Mouse (Mus musculus) small intestine, adult 2 months (tissue): ENCODE measurements around the gene Lrch3. TPM values are rescaled to one million over a fixed set of nuclear protein-coding genes. Genes with fewer than 3 reads are reported as not detected.

Experiments
- H3K27ac ChIP-seq: fragments of 200-500 bp; 2 replicates; pipeline ENCODE4 v1.5.1; 2012; ENCODE audit warnings: low read depth, low read length, control low read depth, inconsistent platforms; ENCODE audit not compliant: insufficient read depth
- H3K27me3 ChIP-seq: fragments of 200-500 bp; 2 replicates; pipeline ENCODE4 v1.6.1; 2012; ENCODE audit warnings: mild to moderate bottlenecking, moderate library complexity, low read length, inconsistent platforms; ENCODE audit not compliant: control insufficient read depth, insufficient read depth
- H3K36me3 ChIP-seq: fragments of 200-500 bp; 2 replicates; pipeline ENCODE4 v1.6.1; 2012; ENCODE audit warnings: mild to moderate bottlenecking, low read length, control low read depth, inconsistent platforms; ENCODE audit not compliant: control insufficient read depth, insufficient read depth
- H3K4me1 ChIP-seq: fragments of 200-500 bp; 2 replicates; pipeline ENCODE4 v1.6.1; 2012; ENCODE audit warnings: low read length, inconsistent platforms, mixed read lengths; ENCODE audit not compliant: control insufficient read depth, insufficient read depth, insufficient read length
- H3K4me3 ChIP-seq: fragments of 200-500 bp; 2 replicates; pipeline ENCODE4 v1.5.1; 2012; ENCODE audit warnings: low read depth, mild to moderate bottlenecking, control low read depth, inconsistent platforms, low read length, moderate library complexity
- CTCF ChIP-seq: fragments of 200-500 bp; IDR thresholded peaks from 2 replicates; pipeline ENCODE4 v1.5.1; 2012; ENCODE audit warnings: low read depth, mild to moderate bottlenecking, control low read depth, inconsistent platforms, low read length, moderate library complexity, mixed read lengths; ENCODE audit not compliant: insufficient replicate concordance, insufficient read length; ENCODE audit errors: extremely low read depth
- POLR2A ChIP-seq: fragments of 200-500 bp; IDR thresholded peaks from 2 replicates; pipeline ENCODE4 v1.6.1; 2012; ENCODE audit warnings: low read depth, mild to moderate bottlenecking, control low read depth, inconsistent platforms, low read length, moderate library complexity
- WGBS: fragments of 180-500 bp; shearing (Covaris S2); methylation state at CpG from one replicate; pipeline ENCODE4 v1.1.7; 2018; 5-methylcytosine and 5-hydroxymethylcytosine counted together
- polyA plus RNA-seq: library from polyadenylated mRNA; depleted of rRNA; stranded (reverse); fragments of >200 nt; gene quantifications from 2 replicates; pipeline ENCODE4 v1.2.3, GENCODE M21; 2012

The Lrch3 gene
- polyA plus RNA-seq, 1 experiment = 12.7 TPM

- no peak overlapping the region for H3K4me3 ChIP-seq
- peak overlapping the region; percentile 64 for H3K27ac ChIP-seq
- no peaks in the 10 kb centered on the region for H3K27me3 ChIP-seq
- WGBS = 58% methylated on average over 3 of the region's 3 CpGs
- peaks cover 5% of the 10 kb centered on the region; the same call in 1 of the 2 replicates for H3K4me1 ChIP-seq
- TF ChIP-seq CTCF (no peak), POLR2A (no peak)
- H3K36me3 ChIP-seq = no peaks in the 10 kb centered on the region
Measured at GRCm38 (mm10) chr16:32875847-32876246, 38.1 kb upstream of the Lrch3 start.

GRCm38 (mm10) chr16:32876831-32877230, 37.1 kb upstream of the Lrch3 start:
- 17% methylated on average over 9 of the region's 9 CpGs for WGBS
- no peak for TF ChIP-seq POLR2A
- TF ChIP-seq CTCF = no peak
- H3K4me3 ChIP-seq = no peak overlapping the region

GRCm38 (mm10) chr16:32877343-32878156, 36.4 kb upstream of the Lrch3 start, which contains the start of the genes Fyttd1 and Rubcn:
Gene Fyttd1 (plus strand): TSS chr16:32877500.
Gene Rubcn (minus strand): TSS chr16:32877766.
- Histone ChIP-seq H3K27ac (peak within 1 kb of the TSS; percentile 66), H3K36me3 (no peaks in the 10 kb centered on the region), H3K27me3 (no peaks in the 10 kb centered on the region), H3K4me3 (peak within 1 kb of the TSS; percentile 71), H3K4me1 (peaks cover 7% of the 10 kb centered on the region; the same call in 1 of the 2 replicates)
- WGBS = under 1% methylated on average over 76 of the region's 83 CpGs
- peak; percentile 33; the same call in 1 of the 2 replicates for TF ChIP-seq CTCF
- TF ChIP-seq POLR2A = peak; percentile 82

More at GRCm38 (mm10) chr16:32876831-32877230, 37.1 kb upstream of the Lrch3 start:
- H3K36me3 ChIP-seq = no peaks in the 10 kb centered on the region
- H3K4me1 ChIP-seq = peaks cover 7% of the 10 kb centered on the region; the same call in 1 of the 2 replicates
- no peaks in the 10 kb centered on the region for H3K27me3 ChIP-seq
- H3K27ac ChIP-seq = no peak overlapping the region

- Histone ChIP-seq H3K36me3 (no peaks in the 10 kb centered on the region), H3K4me3 (peak overlapping the region; percentile 71), H3K27me3 (no peaks in the 10 kb centered on the region), H3K4me1 (peaks cover 7% of the 10 kb centered on the region; the same call in 1 of the 2 replicates), H3K27ac (no peak overlapping the region)
- WGBS = under 1% methylated on average over 34 of the region's 34 CpGs
- TF ChIP-seq POLR2A (no peak), CTCF (no peak)
Measured at GRCm38 (mm10) chr16:32878157-32878598, 35.7 kb upstream of the Lrch3 start.

- Histone ChIP-seq H3K4me3 (no peak overlapping the region), H3K4me1 (peaks cover 5% of the 10 kb centered on the region; the same call in 1 of the 2 replicates), H3K27me3 (no peaks in the 10 kb centered on the region), H3K36me3 (no peaks in the 10 kb centered on the region), H3K27ac (no peak overlapping the region)
- TF ChIP-seq POLR2A (no peak), CTCF (no peak)
- 72% methylated on average over 14 of the region's 14 CpGs for WGBS
Measured at GRCm38 (mm10) chr16:32878972-32879926, 34.7 kb upstream of the Lrch3 start.

- peaks cover 7% of the 10 kb centered on the region for H3K36me3 ChIP-seq
- 59% methylated on average over 7 of the region's 7 CpGs for WGBS
- H3K4me1 ChIP-seq = peaks cover 5% of the 10 kb centered on the region; the same call in 1 of the 2 replicates
Measured at GRCm38 (mm10) chr16:32881538-32881937, 32.4 kb upstream of the Lrch3 start.

More at GRCm38 (mm10) chr16:32881538-32881937, 32.4 kb upstream of the Lrch3 start:
- Histone ChIP-seq H3K27ac (no peak overlapping the region), H3K27me3 (no peaks in the 10 kb centered on the region), H3K4me3 (no peak overlapping the region)
- TF ChIP-seq CTCF (no peak), POLR2A (no peak)
